Mouse (Mus musculus) kidney, adult 2 months (tissue): Measurements from ENCODE around the gene Bok. TPM values are rescaled to one million over a fixed set of nuclear protein-coding genes. Genes with fewer than 3 reads are reported as not detected.

Source experiments
- DNase-seq: peaks from one replicate; pipeline ENCODE4 v3.0.0; 2021
- H3K27ac ChIP-seq: fragments of 200-500 bp; 2 replicates; pipeline ENCODE4 v1.5.1; 2012; ENCODE audit warnings: low read depth, low read length, control low read depth, inconsistent platforms; ENCODE audit not compliant: insufficient read depth
- H3K27me3 ChIP-seq: fragments of 200-500 bp; replicated peaks from 2 replicates; pipeline ENCODE4 v1.6.1; 2012; ENCODE audit warnings: mild to moderate bottlenecking, moderate library complexity, low read length, inconsistent platforms; ENCODE audit not compliant: control insufficient read depth, insufficient read depth
- H3K36me3 ChIP-seq: fragments of 200-500 bp; 2 replicates; pipeline ENCODE4 v1.6.1; 2012; ENCODE audit warnings: mild to moderate bottlenecking, moderate library complexity, low read length, inconsistent platforms; ENCODE audit not compliant: control insufficient read depth, insufficient read depth
- H3K4me1 ChIP-seq: fragments of 200-500 bp; 2 replicates; pipeline ENCODE4 v1.6.1; 2011; ENCODE audit warnings: low read length; ENCODE audit not compliant: control insufficient read depth, insufficient read depth
- H3K4me3 ChIP-seq: fragments of 200-500 bp; 2 replicates; pipeline ENCODE4 v1.5.1; 2011; ENCODE audit warnings: mild to moderate bottlenecking, low read depth, low read length, control low read depth; ENCODE audit not compliant: insufficient read depth
- CTCF ChIP-seq: fragments of 200-500 bp; conservative IDR thresholded peaks from 2 replicates; pipeline ENCODE4 v1.5.1; 2011; ENCODE audit warnings: low read depth, mild to moderate bottlenecking, control low read depth, low read length, moderate library complexity, mixed read lengths; ENCODE audit not compliant: insufficient read depth, insufficient read length
- POLR2A ChIP-seq: fragments of 200-500 bp; IDR thresholded peaks from one replicate; pipeline ENCODE4 v1.6.1; 2011; ENCODE audit warnings: low read depth, low read length, control low read depth
- WGBS: fragments of 180-500 bp; shearing (Covaris S2); methylation state at CpG from one replicate; pipeline ENCODE4 v1.1.7; 2018; 5-methylcytosine and 5-hydroxymethylcytosine counted together
- polyA plus RNA-seq: library from polyadenylated mRNA; depleted of rRNA; stranded (reverse); fragments of >200 nt; gene quantifications from 2 replicates; pipeline ENCODE4 v1.2.3, GENCODE M21; 2012; rRNA removed

Bok gene
- polyA plus RNA-seq, 1 experiment, result 55.9 TPM

- DNase-seq, result no peak
- WGBS, result 67% methylated on average over 4 of the region's 4 CpGs
- Histone ChIP-seq H3K27me3 (no peaks in the 10 kb centered on the region), H3K4me3 (no peak overlapping the region), H3K4me1 (peaks cover 4% of the 10 kb centered on the region; the same call in 1 of the 2 replicates), H3K36me3 (no peaks in the 10 kb centered on the region; the same call in 1 of the 2 replicates), H3K27ac (no peak overlapping the region)
- TF ChIP-seq POLR2A (no peak), CTCF (no peak)
These were observed 56.5 kb downstream of the Bok start for GRCm38 (mm10) chr1:93741987-93742386.

DNA sequence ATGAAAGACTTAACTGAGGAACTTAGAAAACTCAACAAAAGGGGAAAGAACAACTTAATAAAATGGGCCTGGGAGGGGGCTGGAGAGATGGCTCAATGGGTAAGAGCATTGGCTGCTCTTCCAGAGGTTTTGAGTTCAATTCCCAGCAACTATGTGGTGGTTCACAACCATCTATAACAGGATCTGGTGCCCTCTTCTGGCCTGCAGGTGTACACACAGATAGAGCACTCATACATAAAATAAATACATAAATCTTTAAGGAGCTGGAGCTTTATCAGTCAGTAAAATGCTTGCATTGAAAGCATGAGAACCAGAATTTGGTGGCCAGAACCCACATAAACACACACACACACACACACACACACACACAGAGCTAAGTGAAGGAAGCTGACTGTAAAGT, 57.5 kb downstream of the Bok start:
- no peaks in the 10 kb centered on the region for H3K27me3 ChIP-seq
- H3K4me1 ChIP-seq, result peaks cover 4% of the 10 kb centered on the region; the same call in 1 of the 2 replicates
- no peak for DNase-seq
- no peaks in the 10 kb centered on the region; the same call in 1 of the 2 replicates for H3K36me3 ChIP-seq
- no peak overlapping the region for H3K4me3 ChIP-seq
- no peak overlapping the region for H3K27ac ChIP-seq
- no peak for TF ChIP-seq CTCF
- TF ChIP-seq POLR2A, result no peak

Other genes with a start within 250 kb of the Bok start
- 95.0 and 97.8 TPM in 2 replicates for gene Hdlbp, start 206.8 kb upstream of the Bok start, polyA plus RNA-seq
- 10.4 and 12.5 TPM in 2 replicates for gene Farp2, start 173.6 kb upstream of the Bok start, polyA plus RNA-seq
- gene Stk25, start 27.0 kb upstream of the Bok start, polyA plus RNA-seq, result 102 and 103 TPM in 2 replicates
- 43.7 and 46.3 TPM in 2 replicates for gene Atg4b, start 65.8 kb downstream of the Bok start, polyA plus RNA-seq
- gene Thap4, start 69.2 kb downstream of the Bok start, polyA plus RNA-seq, result 181 and 226 TPM in 2 replicates
- gene Dtymk, start 116.3 kb downstream of the Bok start, polyA plus RNA-seq, result 34.7 and 36.7 TPM in 2 replicates
- 6.0 and 6.4 TPM in 2 replicates for gene Ing5, start 118.3 kb downstream of the Bok start, polyA plus RNA-seq
- 39.4 and 44.1 TPM in 2 replicates for gene D2hgdh, start 139.2 kb downstream of the Bok start, polyA plus RNA-seq
- gene Gal3st2, start 175.6 kb downstream of the Bok start, polyA plus RNA-seq, result 0.08 and 0.19 TPM in 2 replicates
- gene Gal3st2b, start 232.7 kb downstream of the Bok start, polyA plus RNA-seq, result 0.75 TPM in 1 of 2 replicates, not detected in the other